Mouse (Mus musculus) megakaryocyte, embryonic 14.5 days (primary cell): ENCODE results near the gene Bdp1. TPM values are rescaled to one million over a fixed set of nuclear protein-coding genes. Genes with fewer than 3 reads are reported as not detected.
A peak's percentile ranks its signal among the peaks of the same experiment; 100 is the strongest.
"Not testable (repeated sequence)": the region's sequence is repeated elsewhere in the genome, so short reads cannot be mapped to it uniquely, and the experiment has no call there.

Experiments
- H3K27me3 ChIP-seq: replicated peaks from 2 replicates; pipeline ENCODE3; 2012; ENCODE audit warnings: inconsistent platforms
- H3K36me3 ChIP-seq: replicated peaks from 2 replicates; pipeline ENCODE3; 2012; ENCODE audit warnings: low read length, inconsistent platforms, mixed read lengths
- H3K4me1 ChIP-seq: 2 replicates; pipeline ENCODE4 v1.6.1; 2012; ENCODE audit warnings: inconsistent platforms
- H3K4me3 ChIP-seq: replicated peaks from 2 replicates; pipeline ENCODE3; 2012; ENCODE audit warnings: moderate library complexity, mild to moderate bottlenecking, inconsistent platforms
- H3K9me3 ChIP-seq: 2 replicates; pipeline ENCODE4 v1.6.1; 2012; ENCODE audit warnings: inconsistent platforms
- FLI1 ChIP-seq: IDR thresholded peaks from 2 replicates; pipeline ENCODE4 v1.6.1; 2012; ENCODE audit warnings: low read length, inconsistent platforms, mixed read lengths
- GATA1 ChIP-seq: IDR thresholded peaks from 3 replicates; pipeline ENCODE4 v1.6.1; 2012; ENCODE audit warnings: mixed read lengths, low read length, inconsistent platforms, borderline replicate concordance
- polyA plus RNA-seq: library from polyadenylated mRNA; stranded (reverse); fragments of >175 nt; gene quantifications from 2 replicates; pipeline ENCODE4 v1.2.3, GENCODE M21; 2012; ENCODE audit warnings: low replicate concordance; ENCODE audit not compliant: insufficient read depth

The Bdp1 gene
- polyA plus RNA-seq, 1 experiment, result 1.8 TPM

DNA sequence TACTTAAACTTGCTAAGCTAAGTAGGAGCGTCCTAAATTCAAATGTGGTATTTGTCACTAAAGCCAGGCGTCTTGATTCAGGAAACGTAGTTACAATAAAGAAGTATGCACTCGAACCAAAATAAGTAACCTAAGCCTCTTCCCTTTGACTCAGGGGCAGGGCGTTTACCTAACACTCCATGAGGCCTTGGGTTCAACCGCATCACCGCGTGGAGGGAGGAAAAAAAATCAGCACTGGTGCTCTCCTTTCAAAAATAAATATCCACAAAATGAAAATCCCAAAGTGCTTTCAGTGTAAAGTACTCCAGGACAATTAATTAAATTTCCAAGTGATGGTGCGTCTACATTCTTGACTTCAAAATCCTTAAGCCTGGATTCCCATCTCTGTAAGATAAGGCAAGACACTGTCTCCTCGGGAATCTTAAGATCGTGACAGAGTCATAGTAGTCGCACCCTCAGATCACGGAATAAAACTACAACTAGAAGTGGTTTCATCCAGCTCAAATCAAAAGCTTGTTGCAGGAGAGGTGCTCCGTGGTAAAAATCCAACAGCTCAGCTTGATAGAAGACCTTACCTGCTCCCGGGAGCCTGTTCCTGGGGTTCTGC is 715 bp downstream of the Bdp1 start:
- Histone ChIP-seq H3K27me3 (no peaks in the 10 kb centered on the region), H3K9me3 (no peaks in the 10 kb centered on the region), H3K4me3 (peak overlapping the region; percentile 99), H3K4me1 (peaks cover 47% of the 10 kb centered on the region), H3K36me3 (peaks cover 18% of the 10 kb centered on the region)
- TF ChIP-seq FLI1 (no peak), GATA1 (no peak)

DNA sequence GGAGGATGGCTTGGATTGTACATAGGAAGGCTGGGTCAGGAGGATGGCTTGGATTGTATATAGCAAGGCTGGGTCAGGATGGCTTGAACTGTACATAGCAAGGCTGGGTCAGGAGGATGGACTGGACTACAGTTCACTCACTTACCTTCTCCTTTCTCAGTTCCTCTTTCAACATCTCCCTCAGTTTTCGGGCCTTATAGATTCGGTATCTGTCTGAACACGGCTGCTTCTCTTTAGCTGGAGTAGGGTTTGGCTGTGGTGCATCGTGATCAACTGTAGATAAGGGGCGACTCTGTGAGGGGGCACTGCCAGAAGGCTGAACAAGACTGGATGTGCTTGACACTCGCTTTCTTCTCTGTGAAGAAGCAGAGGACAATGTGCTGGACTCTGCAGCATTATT is 5.1 kb downstream of the Bdp1 start:
- Histone ChIP-seq H3K27me3 (no peaks in the 10 kb centered on the region), H3K36me3 (peaks cover 61% of the 10 kb centered on the region), H3K4me3 (no peak overlapping the region), H3K9me3 (no peaks in the 10 kb centered on the region), H3K4me1 (peaks cover 29% of the 10 kb centered on the region)
- no peak for TF ChIP-seq FLI1
- no peak for TF ChIP-seq GATA1

DNA sequence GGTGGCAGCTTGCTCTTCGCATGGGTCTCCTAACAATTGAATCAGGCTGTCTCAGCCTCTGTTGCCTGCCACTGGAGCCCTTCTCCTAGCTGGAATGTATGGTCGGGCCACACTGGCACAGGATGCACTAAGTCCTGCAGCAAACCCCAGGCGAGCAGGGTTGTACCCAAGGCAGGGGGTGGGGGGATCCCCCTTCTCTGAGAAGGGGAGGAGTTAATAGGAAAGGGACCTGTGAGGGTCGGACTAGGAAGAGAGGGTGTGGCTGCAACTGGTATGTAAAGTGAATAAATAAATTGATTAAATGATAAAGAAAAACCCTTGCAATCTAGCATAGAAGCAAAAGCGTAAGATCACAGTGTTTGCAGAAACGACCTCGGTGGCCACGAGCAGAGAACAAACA is 32.4 kb downstream of the Bdp1 start:
- no peak overlapping the region for H3K4me3 ChIP-seq
- 0 out of 2 replicates have a peak, but pooled peaks cover 3% of the 10 kb centered on the region for H3K4me1 ChIP-seq
- TF ChIP-seq GATA1 (no peak), FLI1 (no peak)
- peaks cover 99% of the 10 kb centered on the region for H3K36me3 ChIP-seq
- no peaks in the 10 kb centered on the region for H3K9me3 ChIP-seq
- no peaks in the 10 kb centered on the region for H3K27me3 ChIP-seq

DNA sequence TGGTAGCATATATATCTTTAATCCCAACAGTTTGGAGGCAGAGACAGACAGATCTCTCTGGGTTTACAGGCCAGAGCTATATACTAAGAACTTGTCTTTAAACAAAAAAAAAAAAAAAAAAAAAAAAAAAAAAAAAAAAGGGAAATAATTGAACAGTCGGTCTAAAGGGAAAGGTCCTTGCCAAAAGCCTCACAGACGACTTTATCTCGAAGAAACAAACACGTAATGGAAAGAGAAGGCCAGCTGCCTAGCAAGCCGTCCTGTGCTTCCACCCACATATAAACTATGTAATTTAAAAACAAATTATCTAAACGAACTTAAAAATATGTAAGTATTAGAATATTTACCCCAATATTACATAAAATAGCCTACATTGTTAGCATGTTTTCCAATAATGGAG is 36.0 kb downstream of the Bdp1 start:
- H3K36me3 ChIP-seq, result peaks cover 98% of the 10 kb centered on the region
- TF ChIP-seq GATA1 (no peak), FLI1 (no peak)

DNA sequence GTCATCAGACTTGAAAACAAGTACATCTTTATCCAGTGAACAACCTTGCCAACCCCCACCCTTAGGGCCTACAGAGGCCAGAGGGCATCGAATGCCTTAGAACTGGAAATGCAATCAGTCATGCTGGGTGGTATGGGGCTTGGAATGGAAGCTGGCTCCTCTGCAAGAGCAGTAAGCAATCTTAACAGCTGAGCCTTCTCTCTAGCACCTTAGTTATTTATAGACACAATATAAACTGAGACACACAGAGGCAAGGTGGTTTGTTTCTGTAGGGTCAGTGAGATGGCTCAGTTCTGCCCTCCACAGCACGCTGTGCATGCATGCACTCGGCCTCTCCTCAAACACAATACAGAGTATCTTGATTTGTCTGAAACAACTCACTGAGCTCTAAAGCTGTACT is 39.9 kb downstream of the Bdp1 start:
- Histone ChIP-seq H3K9me3 (no peaks in the 10 kb centered on the region), H3K27me3 (no peaks in the 10 kb centered on the region), H3K36me3 (peaks cover 98% of the 10 kb centered on the region), H3K4me3 (no peak overlapping the region), H3K4me1 (no peaks in the 10 kb centered on the region)
- TF ChIP-seq FLI1 (no peak), GATA1 (no peak)

More for the DNA sequence above, 36.0 kb downstream of the Bdp1 start:
- Histone ChIP-seq H3K9me3 (no peaks in the 10 kb centered on the region), H3K4me3 (no peak overlapping the region), H3K4me1 (0 out of 2 replicates have a peak, but pooled peaks cover 3% of the 10 kb centered on the region), H3K27me3 (no peaks in the 10 kb centered on the region)

DNA sequence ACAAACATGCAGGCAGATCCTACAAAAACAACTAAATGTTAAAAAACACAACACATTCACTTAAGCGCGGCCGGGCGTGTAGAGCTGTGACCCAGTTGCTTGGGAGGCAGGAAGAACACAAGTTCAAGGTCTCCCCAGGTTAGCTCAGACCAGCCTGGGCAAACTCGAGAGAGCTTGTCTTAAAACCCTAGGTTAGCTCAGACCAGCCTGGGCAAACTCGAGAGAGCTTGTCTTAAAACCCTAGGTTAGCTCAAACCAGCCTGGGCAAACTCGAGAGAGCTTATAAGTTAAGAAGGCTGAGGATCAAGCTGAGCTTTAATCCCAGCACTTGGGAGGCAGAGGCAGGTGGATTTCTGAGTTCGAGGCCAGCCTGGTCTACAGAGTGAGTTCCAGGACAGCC is 46.1 kb downstream of the Bdp1 start:
- not testable (repeated sequence) for H3K4me3 ChIP-seq, H3K27me3 ChIP-seq, H3K9me3 ChIP-seq, H3K4me1 ChIP-seq
- peaks cover 96% of the 10 kb centered on the region for H3K36me3 ChIP-seq

DNA sequence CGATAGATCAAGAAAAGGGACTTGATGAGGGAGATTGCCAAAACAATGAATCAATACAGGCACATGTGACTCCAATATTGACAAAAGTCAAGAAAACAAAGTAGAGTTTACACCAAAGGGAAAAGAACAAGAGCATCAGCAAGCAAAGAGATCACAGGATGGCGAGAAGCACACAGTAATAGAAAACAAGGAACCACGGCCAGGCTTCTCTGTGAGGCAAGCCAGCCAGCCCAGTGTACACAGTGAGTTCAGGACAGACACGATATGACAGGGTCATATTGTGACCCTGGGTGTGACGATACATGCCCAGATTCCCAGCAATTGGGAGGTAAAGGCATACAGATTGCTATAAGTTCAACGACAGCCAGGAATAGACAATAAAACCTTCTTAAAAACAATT is 77.9 kb downstream of the Bdp1 start:
- H3K4me1 ChIP-seq, result no peaks in the 10 kb centered on the region
- peaks cover 94% of the 10 kb centered on the region for H3K36me3 ChIP-seq
- H3K4me3 ChIP-seq, result no peak overlapping the region
- H3K27me3 ChIP-seq, result no peaks in the 10 kb centered on the region
- no peak for TF ChIP-seq GATA1
- no peak for TF ChIP-seq FLI1
- H3K9me3 ChIP-seq, result no peaks in the 10 kb centered on the region

DNA sequence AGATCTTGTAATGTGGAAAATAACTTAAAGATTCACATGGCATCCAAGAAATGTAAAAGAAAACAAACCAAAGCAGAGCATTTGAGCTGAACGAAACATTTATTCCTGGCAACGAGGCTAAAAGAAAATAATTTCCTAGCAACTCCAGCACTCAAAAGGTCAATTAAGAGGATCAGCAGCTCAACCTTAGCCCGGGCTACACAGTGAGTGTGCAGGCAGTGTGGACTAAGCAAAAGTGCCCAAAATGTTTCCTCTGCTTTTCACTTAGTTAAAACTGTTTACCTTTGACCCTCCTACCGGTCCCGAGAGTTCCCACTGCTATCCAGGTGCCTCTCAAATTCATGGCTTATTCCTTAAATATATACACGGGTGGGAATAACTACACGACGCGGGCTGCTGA is 87.0 kb downstream of the Bdp1 start:
- peaks cover 22% of the 10 kb centered on the region for H3K36me3 ChIP-seq
- no peaks in the 10 kb centered on the region for H3K27me3 ChIP-seq
- H3K9me3 ChIP-seq, result no peaks in the 10 kb centered on the region
- peaks cover 50% of the 10 kb centered on the region for H3K4me1 ChIP-seq
- H3K4me3 ChIP-seq, result no peak overlapping the region
- TF ChIP-seq GATA1 (no peak), FLI1 (no peak)

DNA sequence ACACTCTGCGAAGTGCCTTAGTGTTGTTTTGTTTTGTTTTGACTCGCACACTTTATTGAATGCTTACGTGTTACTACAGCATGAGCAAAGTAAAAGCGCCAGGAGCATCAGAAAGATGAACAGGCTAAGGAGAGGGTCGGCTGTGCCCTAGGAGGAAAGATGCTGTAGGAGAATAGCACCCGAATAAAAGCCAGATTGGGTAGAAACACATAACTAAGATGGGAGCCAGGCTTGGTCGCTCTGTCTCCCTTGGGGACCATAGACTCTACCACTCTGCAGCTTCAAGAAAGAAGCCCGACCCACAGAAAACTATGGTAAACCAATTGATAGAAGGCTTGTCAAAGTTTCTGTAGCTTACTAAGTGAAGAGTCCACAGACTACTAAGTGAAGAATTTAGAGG is 87.9 kb downstream of the Bdp1 start:
- no peaks in the 10 kb centered on the region for H3K27me3 ChIP-seq
- TF ChIP-seq GATA1, result no peak
- TF ChIP-seq FLI1, result no peak
- peaks cover 13% of the 10 kb centered on the region for H3K36me3 ChIP-seq
- H3K4me3 ChIP-seq, result peak overlapping the region; percentile 98
- H3K9me3 ChIP-seq, result no peaks in the 10 kb centered on the region
- H3K4me1 ChIP-seq, result peaks cover 57% of the 10 kb centered on the region

DNA sequence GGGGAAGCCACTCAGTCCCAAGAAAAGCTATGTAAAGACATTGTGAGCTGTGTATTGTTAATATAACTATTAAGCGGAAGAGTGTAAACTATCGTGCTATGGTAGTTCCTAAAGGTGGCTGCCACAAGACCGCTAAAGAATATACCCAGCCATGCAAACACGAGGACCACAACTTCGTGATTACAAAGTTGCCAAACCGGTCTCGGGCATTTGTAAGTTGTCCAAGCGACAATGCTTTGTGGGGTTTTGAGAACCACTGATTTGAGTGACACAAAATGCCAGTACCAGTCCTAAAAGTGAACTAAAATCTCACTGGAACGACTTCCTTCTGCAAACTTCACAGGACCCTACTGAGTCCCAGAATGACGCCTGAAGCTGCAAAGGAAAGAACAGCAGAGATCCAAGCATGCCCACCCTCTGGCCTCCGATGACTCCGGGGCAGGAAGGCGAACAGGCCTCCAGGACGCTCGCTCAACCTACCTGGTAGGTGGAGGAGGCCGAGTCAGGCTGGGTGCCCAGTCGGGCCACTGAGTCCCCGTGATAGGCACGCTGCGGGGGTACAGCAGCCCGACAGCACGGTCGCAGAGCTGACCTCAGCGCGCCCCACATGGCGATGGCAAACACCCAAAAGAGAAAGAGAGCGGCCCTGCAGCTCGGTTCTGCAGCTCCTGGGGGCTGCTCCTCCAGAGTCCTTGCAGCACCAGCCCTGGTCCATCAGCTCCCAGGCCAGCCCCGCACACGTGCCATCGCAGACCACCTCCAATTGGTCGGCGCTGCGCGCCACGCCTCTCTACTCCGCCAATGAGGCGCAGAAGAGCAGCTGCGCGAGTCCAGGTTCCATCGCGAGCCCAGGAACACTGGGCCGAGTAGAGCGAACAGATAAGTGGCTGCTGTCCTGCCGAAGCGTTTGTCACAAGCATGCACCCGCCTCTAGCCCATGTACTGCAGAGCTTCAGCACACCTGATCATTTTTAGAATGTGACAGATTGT is 88.7 kb downstream of the Bdp1 start, which contains the start of gene Mccc2:
Gene Mccc2 (minus strand): TSS at position 734 of the 990 bp plus-strand sequence.
- H3K9me3 ChIP-seq, result no peaks in the 10 kb centered on the region
- peaks cover 64% of the 10 kb centered on the region for H3K4me1 ChIP-seq
- H3K36me3 ChIP-seq, result peaks cover 6% of the 10 kb centered on the region
- H3K4me3 ChIP-seq, result peak within 1 kb of the TSS; percentile 98
- no peaks in the 10 kb centered on the region for H3K27me3 ChIP-seq
- TF ChIP-seq GATA1 (0 out of 3 replicates have a peak, but pooled peaks have one; percentile 22), FLI1 (no peak)
